Mouse (Mus musculus) liver, postnatal 0 days (tissue): ENCODE data around the gene Arf3. TPM values are rescaled to one million over a fixed set of nuclear protein-coding genes. Genes with fewer than 3 reads are reported as not detected.

Experiments used
- ATAC-seq: fragments of 200-750 bp; cut with Nextera tagmentation; 2 replicates; pipeline ENCODE4 v1.8.0; 2017; ENCODE audit warnings: mild to moderate bottlenecking, moderate library complexity
- DNase-seq: peaks from one replicate; pipeline ENCODE4 v3.0.0-alpha.2; 2016
- H3K27ac ChIP-seq: fragments of 300-500 bp; sonication (generic); 2 replicates; pipeline ENCODE4 v1.5.1; 2014; ENCODE audit warnings: antibody characterized with exemption, moderate library complexity, mild to moderate bottlenecking, low read depth
- H3K27me3 ChIP-seq: fragments of 300-500 bp; sonication (generic); 2 replicates; pipeline ENCODE4 v1.6.1; 2014; ENCODE audit warnings: low read length, control low read depth, mixed read lengths; ENCODE audit not compliant: insufficient read depth
- H3K36me3 ChIP-seq: fragments of 300-500 bp; sonication (generic); replicated peaks from 2 replicates; pipeline ENCODE4 v1.6.1; 2014; ENCODE audit warnings: mild to moderate bottlenecking, control low read depth, low read length, moderate library complexity, mixed read lengths; ENCODE audit not compliant: insufficient read depth
- H3K4me1 ChIP-seq: fragments of 300-500 bp; sonication (generic); 2 replicates; pipeline ENCODE4 v1.6.1; 2014; ENCODE audit warnings: antibody characterized with exemption, mild to moderate bottlenecking, control low read depth; ENCODE audit not compliant: insufficient read depth
- H3K4me2 ChIP-seq: fragments of 300-500 bp; sonication (generic); 2 replicates; pipeline ENCODE4 v1.6.1; 2014; ENCODE audit warnings: low read depth, mild to moderate bottlenecking, low read length, moderate library complexity, mixed read lengths
- H3K4me3 ChIP-seq: fragments of 300-500 bp; sonication (generic); 2 replicates; pipeline ENCODE4 v1.5.1; 2014; ENCODE audit warnings: low read depth, low read length
- H3K9ac ChIP-seq: fragments of 300-500 bp; sonication (generic); replicated peaks from 2 replicates; pipeline ENCODE4 v1.6.1; 2014; ENCODE audit warnings: mild to moderate bottlenecking, moderate library complexity
- H3K9me3 ChIP-seq: fragments of 300-500 bp; sonication (generic); 2 replicates; pipeline ENCODE4 v1.6.1; 2016; ENCODE audit warnings: mild to moderate bottlenecking, control low read depth, low read length, mixed read lengths
- CTCF ChIP-seq: sonication (generic); IDR thresholded peaks from 2 replicates; pipeline ENCODE4 v1.5.1; 2016; ENCODE audit warnings: antibody characterized with exemption, low read depth
- EP300 ChIP-seq: IDR thresholded peaks from 2 replicates; pipeline ENCODE4 v1.6.1; 2016; ENCODE audit warnings: antibody characterized with exemption, low read depth, mild to moderate bottlenecking
- WGBS: fragments of 180-500 bp; shearing (Covaris S2); extraction: QIAGEN DNeasy Blood & Tissue Kit; methylation state at CpG from one replicate; pipeline ENCODE4 v1.1.7; 2014; ENCODE audit not compliant: insufficient replicate concordance; 5-methylcytosine and 5-hydroxymethylcytosine counted together
- polyA plus RNA-seq: library from polyadenylated mRNA; unstranded; fragments of >200 nt; fragmentation: Nextera tagmentation; extraction: Ambion mirVana; gene quantifications from 2 replicates; pipeline ENCODE4 v1.2.1, GENCODE M21; 2015

Arf3 gene
- polyA plus RNA-seq, 1 experiment from 2014 or later: 10.4 TPM

DNA sequence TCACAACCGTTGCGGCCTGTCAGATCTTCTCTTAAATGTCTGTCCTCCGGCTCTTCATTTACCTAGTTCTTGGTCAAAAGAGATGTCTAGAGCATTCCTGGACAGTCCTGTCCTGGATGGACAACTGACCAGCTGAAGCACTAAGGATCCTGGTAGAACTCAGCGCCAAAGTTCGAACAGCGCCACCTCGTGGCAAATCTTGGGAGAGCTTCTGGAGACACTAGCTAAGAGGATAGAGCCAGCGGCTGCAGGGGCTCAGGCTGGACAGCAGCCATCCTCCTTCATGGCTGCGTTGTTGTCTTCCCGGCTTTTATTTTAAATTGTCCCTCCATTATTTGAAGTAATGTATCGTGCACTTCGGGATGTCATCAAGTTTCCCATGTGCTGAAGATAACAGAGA, 36.4 kb upstream of the Arf3 start:
- H3K27me3 ChIP-seq: peaks cover 97% of the 10 kb centered on the region

DNA sequence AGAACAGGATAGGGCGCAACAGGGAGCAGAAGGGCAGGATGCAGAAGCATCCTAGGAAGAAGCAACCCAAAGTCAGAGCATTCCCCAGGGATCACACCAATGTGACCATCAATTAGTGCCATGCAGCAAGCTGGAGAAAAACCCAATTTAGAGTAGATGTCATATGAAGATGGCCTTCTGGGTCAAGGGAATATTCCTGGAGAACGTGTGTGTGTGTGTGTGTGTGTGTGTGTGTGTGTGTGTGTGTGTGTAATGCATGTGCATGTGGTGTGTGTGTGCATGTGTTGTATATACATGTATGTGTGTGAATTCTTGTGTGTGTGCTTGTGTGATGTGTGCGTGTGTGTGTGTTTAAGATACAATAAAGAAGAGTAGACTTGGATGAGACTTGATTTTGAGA, 35.9 kb upstream of the Arf3 start:
- H3K4me3 ChIP-seq: no peak overlapping the region
- no peak overlapping the region for H3K4me2 ChIP-seq
- no peak overlapping the region for H3K27ac ChIP-seq
- 48% methylated on average over 3 of the region's 3 CpGs for WGBS
- ATAC-seq (no peak), DNase-seq (no peak)
- H3K27me3 ChIP-seq: peaks cover 96% of the 10 kb centered on the region
- H3K9ac ChIP-seq: no peak overlapping the region
- H3K9me3 ChIP-seq: no peaks in the 10 kb centered on the region
- H3K36me3 ChIP-seq: no peaks in the 10 kb centered on the region
- TF ChIP-seq EP300 (no peak), CTCF (no peak)
- peaks cover 4% of the 10 kb centered on the region for H3K4me1 ChIP-seq

More for the DNA sequence above, 36.4 kb upstream of the Arf3 start:
- TF ChIP-seq EP300: no peak
- peak; percentile 85 for TF ChIP-seq CTCF
- Histone ChIP-seq H3K9ac (no peak overlapping the region), H3K9me3 (no peaks in the 10 kb centered on the region), H3K27ac (no peak overlapping the region), H3K36me3 (no peaks in the 10 kb centered on the region), H3K4me3 (no peak overlapping the region), H3K4me1 (peaks cover 6% of the 10 kb centered on the region), H3K4me2 (no peak overlapping the region)
- 13% methylated on average over 12 of the region's 12 CpGs for WGBS
- DNase-seq (peak; percentile 87), ATAC-seq (peak; percentile 26; the same call in 1 of the 2 replicates)

DNA sequence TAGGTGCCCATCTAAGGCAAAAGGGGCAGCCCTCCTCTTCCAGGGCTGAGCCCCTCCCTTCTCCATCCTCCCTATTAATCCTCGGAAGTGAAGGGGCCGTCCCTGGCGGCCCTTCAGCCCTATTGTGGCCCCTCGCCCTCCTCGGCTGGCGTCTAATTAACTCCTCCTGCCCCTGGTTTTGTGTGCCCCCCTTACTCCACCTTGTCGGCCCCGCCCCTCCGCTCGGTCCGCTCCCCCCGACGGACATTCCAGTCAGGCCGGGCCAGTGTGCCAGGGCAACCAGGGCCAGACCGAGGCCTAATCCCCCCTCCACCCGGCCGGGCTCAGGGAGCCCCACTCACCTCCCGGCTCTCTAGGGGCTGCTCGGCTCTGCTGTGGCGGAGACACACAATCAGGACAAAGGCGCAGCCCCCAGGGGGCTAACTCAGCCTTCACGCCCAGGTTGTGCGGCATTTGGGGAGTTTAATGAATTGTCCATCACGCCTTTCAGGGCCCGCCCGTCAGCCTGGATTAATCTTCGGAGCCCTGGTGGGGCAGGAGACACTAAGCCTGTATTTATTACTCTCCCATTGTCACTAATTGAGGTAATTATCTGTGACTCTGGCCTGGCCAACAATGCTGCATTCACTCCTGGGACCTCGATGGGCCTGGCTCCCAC, 35.0 kb upstream of the Arf3 start:
- H3K9me3 ChIP-seq: no peaks in the 10 kb centered on the region
- WGBS: 8% methylated on average over 27 of the region's 28 CpGs
- no peaks in the 10 kb centered on the region for H3K36me3 ChIP-seq
- H3K27me3 ChIP-seq: peaks cover 96% of the 10 kb centered on the region
- DNase-seq: peak; percentile 13
- no peak overlapping the region for H3K9ac ChIP-seq
- H3K27ac ChIP-seq: no peak overlapping the region
- ATAC-seq: no peak
- no peak overlapping the region for H3K4me3 ChIP-seq
- H3K4me1 ChIP-seq: no peaks in the 10 kb centered on the region
- TF ChIP-seq EP300 (no peak), CTCF (no peak)
- no peak overlapping the region for H3K4me2 ChIP-seq

DNA sequence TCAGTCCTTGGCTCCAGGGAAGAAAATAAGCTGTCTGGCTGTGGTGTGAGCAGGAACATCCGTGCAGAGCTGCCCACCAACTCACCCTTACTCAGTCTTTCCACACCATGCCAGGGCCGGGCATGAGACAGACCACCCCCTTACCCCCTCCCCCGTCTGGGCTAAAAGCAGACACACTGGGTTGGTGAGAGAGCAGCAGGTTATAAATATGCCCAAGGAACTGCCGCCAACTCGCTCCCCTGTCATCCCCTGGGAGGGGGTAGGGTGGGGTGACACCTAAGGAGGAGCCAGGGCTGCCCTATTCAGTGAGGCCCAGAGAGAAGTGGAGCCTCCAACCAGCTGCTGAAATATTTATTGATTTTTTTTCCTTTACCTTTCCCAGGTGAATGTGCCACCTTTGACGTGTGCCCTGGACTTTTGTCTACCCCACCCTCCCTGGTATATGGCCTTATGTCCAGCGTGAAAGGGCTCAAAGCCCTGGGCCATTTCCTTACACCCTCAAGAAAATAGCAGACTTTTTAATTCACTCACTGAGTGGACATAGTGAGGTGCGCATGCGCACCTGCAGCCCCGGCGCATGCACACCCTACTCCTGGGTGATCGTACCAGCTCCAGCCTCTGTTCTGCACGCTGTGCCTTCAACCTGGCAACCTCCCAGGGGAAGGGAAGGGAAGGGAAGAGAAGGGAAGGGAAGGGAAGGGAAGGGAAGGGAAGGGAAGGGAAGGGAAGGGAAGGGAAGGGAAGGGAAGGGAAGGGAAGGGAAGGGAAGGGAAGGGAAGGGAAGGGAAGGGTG, 34.0 kb upstream of the Arf3 start:
- H3K4me2 ChIP-seq: no peak overlapping the region
- H3K9ac ChIP-seq: no peak overlapping the region
- peak; percentile 13 for DNase-seq
- H3K27me3 ChIP-seq: peaks cover 96% of the 10 kb centered on the region
- peaks cover 3% of the 10 kb centered on the region; the same call in 1 of the 2 replicates for H3K4me1 ChIP-seq
- ATAC-seq: no peak
- 4% methylated on average over 13 of the region's 13 CpGs for WGBS
- H3K36me3 ChIP-seq: no peaks in the 10 kb centered on the region
- no peak for TF ChIP-seq CTCF
- TF ChIP-seq EP300: no peak
- H3K9me3 ChIP-seq: no peaks in the 10 kb centered on the region
- H3K4me3 ChIP-seq: no peak overlapping the region
- H3K27ac ChIP-seq: no peak overlapping the region

DNA sequence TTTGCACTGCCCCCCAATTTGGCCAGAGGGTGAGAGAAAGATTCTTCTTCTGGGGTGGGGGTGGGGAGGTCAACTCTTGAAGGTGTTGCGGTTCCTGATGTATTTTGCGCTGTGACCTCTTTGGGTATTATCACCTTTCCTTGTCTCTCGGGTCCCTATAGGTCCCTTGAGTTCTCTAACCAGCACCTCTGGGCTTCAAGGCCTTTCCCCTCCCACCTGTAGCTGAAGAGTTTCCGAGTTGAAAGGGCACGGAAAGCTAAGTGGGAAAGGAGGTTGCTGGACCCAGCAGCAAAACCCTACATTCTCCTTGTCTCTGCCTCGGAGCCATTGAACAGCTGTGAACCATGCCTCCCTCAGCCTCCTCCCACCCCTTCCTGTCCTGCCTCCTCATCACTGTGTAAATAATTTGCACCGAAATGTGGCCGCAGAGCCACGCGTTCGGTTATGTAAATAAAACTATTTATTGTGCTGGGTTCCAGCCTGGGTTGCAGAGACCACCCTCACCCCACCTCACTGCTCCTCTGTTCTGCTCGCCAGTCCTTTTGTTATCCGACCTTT, 30.2 kb upstream of the Arf3 start:
- H3K4me2 ChIP-seq: no peak overlapping the region
- no peaks in the 10 kb centered on the region for H3K36me3 ChIP-seq
- H3K4me3 ChIP-seq: no peak overlapping the region
- H3K27ac ChIP-seq: no peak overlapping the region
- WGBS: 3% methylated on average over 13 of the region's 13 CpGs
- ATAC-seq (no peak), DNase-seq (no peak)
- no peaks in the 10 kb centered on the region for H3K9me3 ChIP-seq
- H3K9ac ChIP-seq: no peak overlapping the region
- peaks cover 98% of the 10 kb centered on the region for H3K27me3 ChIP-seq
- TF ChIP-seq EP300: no peak
- no peak for TF ChIP-seq CTCF
- peaks cover 15% of the 10 kb centered on the region for H3K4me1 ChIP-seq

DNA sequence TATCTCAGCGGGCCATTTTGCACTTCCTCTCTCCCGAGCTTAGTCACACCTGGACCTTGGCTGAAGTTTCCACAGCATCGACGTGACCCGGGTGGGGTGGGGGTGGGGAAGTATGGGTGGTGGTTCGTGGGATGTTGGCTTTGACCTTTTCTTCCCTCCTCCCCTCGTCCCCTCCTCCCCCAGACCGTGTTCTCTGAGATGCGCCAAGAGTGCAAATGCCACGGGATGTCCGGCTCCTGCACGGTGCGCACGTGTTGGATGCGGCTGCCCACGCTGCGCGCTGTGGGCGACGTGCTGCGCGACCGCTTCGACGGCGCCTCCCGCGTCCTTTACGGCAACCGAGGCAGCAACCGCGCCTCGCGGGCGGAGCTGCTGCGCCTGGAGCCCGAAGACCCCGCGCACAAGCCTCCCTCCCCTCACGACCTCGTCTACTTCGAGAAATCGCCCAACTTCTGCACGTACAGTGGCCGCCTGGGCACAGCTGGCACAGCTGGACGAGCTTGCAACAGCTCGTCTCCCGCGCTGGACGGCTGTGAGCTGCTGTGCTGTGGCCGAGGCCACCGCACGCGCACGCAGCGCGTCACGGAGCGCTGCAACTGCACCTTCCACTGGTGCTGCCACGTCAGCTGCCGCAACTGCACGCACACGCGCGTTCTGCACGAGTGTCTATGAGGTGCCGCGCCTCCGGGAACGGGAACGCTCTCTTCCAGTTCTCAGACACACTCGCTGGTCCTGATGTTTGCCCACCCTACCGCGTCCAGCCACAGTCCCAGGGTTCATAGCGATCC, 29.4 kb upstream of the Arf3 start:
- WGBS: 2% methylated on average over 75 of the region's 75 CpGs
- no peak overlapping the region for H3K4me3 ChIP-seq

More for the DNA sequence above, 29.4 kb upstream of the Arf3 start:
- DNase-seq: peak; percentile 14
- H3K9me3 ChIP-seq: no peaks in the 10 kb centered on the region
- no peak overlapping the region for H3K4me2 ChIP-seq
- no peak for ATAC-seq
- no peak for TF ChIP-seq CTCF
- TF ChIP-seq EP300: no peak
- H3K36me3 ChIP-seq: no peaks in the 10 kb centered on the region
- no peak overlapping the region for H3K9ac ChIP-seq
- peaks cover 97% of the 10 kb centered on the region for H3K27me3 ChIP-seq
- no peak overlapping the region for H3K27ac ChIP-seq
- H3K4me1 ChIP-seq: peaks cover 15% of the 10 kb centered on the region
